Mouse (Mus musculus): Measurements from ENCODE around the gene Lgi1.

Lgi1 gene

GRCm38 (mm10) chr19:38325854-38326253 is 61.5 kb downstream of the Lgi1 start:
- no peak for DNase-seq (ENCODE audit: low read depth, low spot score)

DNA sequence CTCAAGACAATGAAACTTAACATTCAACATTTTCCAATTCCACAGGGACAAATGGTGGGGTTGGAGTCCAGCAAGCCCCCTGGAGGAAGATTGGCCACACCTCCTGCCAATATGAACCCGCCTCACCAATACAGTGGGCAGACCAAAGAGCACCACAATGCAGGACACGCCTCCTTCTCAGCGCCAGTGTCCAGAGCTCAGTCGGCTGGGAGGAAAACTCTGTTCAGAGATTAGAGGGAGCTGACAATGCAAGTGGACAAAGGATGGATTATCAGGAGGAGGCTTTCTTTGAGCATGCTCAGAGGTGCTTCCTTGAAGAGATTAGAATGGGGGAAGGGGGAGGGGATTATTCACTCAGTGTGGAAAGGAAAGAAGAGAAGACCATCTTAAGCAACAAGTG is 62.7 kb downstream of the Lgi1 start:
- DNase-seq (ENCODE audit: low read depth, low spot score): no peak

DNA sequence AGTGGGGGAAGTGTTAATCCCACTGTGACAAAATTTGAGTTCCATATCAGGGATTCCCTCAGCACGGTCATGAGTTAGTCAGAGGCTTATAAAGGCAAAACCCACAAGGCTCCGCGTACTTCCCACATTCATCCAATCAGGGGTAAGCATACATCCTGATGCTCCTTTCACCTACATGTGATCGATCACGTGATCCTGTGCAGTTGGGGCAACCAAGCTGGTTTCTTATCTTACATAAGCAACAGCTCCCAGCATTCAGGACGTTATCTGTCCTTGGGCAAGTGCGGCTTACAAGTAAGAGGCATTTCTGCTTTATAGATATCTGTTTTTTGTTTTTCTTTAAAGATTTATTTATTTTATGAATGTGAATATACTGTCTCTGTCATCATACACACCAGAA is 63.7 kb downstream of the Lgi1 start:
- no peak for DNase-seq (ENCODE audit: low read depth, low spot score)

DNA sequence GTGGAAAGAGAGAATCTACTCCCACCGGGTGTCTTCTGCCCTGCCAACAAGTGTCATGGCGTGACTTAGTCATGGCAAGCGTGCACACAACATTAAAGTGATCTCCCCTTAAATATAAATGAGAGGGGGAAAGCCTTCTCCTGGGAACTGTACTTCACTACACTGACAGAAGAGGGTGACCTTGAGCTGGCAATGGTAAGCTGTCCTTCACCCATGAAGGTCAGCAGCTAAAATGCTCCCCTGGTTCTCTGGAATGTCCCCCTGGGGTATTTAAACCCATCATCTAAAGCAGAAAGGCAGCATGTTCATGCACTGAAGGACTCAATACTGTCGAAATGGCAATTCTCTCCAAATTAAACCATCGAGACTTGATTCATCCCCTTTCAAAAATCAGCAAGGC is 64.9 kb downstream of the Lgi1 start:
- DNase-seq (ENCODE audit: low read depth, low spot score): no peak

DNA sequence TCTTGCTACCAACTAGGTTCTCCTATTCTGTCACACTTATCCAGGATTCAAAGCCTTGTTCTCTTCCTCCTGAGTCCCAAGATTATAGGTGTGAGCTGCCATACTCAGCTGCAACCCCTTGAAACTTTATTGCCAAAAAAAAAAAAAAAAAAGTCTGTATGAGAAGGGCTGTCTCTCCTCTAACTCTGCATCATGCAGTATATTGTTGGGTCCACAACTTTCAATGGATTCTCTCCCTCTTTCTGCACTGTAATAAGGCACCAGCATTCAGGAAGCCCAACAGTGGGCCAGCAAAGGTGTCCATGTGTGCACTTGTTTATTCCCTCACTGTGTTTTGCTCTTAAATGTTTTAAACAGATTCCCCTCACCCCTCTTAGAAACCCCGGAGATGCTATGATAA is 66.7 kb downstream of the Lgi1 start:
- DNase-seq (ENCODE audit: low read depth, low spot score): no peak

DNA sequence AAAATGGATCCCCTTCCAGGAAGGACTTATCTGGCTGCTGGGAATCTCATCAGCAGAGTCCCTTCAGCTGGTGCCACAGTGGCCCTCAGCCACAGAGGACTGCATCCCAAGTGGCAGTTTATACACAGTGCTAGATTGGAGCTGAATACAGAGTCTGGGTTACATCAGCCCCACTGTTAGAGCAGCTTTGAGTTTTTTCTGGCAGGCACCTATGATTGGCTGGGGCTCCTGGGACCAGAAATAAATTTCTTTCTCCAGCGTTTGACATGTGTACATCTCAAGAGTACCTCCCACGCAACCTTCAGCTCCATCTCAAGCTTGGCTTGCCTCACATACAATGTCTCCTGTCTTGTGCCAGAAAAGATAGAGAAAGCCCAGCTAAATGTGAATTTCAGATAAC is 67.9 kb downstream of the Lgi1 start:
- DNase-seq (ENCODE audit: low read depth, low spot score): no peak

- DNase-seq (ENCODE audit: low read depth, low spot score): no peak
These were observed 68.5 kb downstream of the Lgi1 start for GRCm38 (mm10) chr19:38332820-38333219.

- no peak for DNase-seq (ENCODE audit: low read depth, low spot score)
These were observed 72.2 kb downstream of the Lgi1 start for GRCm38 (mm10) chr19:38336553-38336952.

GRCm38 (mm10) chr19:38337332-38337731 is 73.0 kb downstream of the Lgi1 start:
- DNase-seq (ENCODE audit: low read depth, low spot score): no peak

DNA sequence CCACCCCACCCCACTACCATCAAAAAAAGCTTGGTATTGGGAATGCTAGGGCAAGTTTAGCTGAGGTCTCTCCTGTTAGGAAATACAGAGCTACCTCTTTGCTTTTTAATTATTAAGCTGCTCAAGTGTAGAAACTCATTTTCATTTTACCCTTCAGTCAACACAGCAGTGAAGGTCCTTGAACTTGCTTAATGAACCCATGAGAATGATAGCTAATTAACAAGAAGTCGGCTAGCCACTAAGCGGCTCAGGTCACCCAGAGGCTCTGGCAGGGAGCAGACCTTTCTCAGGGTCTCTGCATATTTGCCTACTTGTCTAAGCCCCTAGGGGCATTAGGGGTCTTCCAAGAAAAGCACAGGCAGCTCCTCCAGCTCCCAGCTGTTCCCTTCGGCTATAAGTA is 75.4 kb downstream of the Lgi1 start:
- DNase-seq (ENCODE audit: low read depth, low spot score): no peak

GRCm38 (mm10) chr19:38343246-38343645 is 78.9 kb downstream of the Lgi1 start:
- no peak for DNase-seq (ENCODE audit: low read depth, low spot score)

- DNase-seq (ENCODE audit: low read depth, low spot score): no peak
These were observed 84.1 kb downstream of the Lgi1 start for GRCm38 (mm10) chr19:38348271-38349012.

DNA sequence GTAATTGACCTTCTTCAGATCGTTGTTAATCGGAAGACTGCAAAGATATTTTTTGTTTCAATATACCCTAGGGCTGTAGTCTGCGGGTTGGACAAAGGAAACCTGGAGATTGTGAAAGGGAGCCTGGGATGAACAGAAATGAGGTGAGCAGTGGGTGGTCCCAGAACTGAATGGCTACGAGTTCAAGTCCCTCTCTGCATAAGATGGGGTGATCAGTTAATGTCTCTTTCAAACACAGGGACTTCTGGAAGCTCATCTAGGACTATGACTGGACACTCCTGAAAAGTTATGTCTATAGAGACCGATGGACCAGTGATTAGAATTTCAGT is 84.6 kb downstream of the Lgi1 start:
- DNase-seq (ENCODE audit: low read depth, low spot score): no peak

GRCm38 (mm10) chr19:38351202-38351601 is 86.9 kb downstream of the Lgi1 start:
- no peak for DNase-seq (ENCODE audit: low read depth, low spot score)

GRCm38 (mm10) chr19:38351728-38352127 is 87.4 kb downstream of the Lgi1 start:
- no peak for DNase-seq (ENCODE audit: low read depth, low spot score)

- peak; percentile 56 for DNase-seq (ENCODE audit: low read depth, low spot score)
These were observed 88.3 kb downstream of the Lgi1 start for GRCm38 (mm10) chr19:38352495-38353130.

DNA sequence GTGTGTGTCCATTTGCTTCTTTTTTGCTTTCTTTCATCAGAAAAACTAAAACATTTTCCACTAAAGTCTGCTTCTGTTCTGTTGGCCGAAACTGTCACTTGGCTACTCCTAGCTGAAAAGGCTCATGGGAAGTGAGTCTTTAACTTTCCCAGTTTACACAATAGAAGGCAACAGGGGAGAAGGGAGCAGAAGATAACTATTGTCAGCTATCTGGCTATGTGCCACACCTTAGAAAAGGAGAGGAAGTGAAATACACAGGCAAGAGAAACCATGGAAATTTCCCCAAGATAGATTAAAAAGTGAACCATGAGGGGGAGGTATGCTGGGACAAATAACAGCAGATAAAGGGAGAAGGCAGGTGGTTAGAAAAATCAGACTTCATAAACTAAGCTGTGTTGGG is 89.9 kb downstream of the Lgi1 start:
- DNase-seq (ENCODE audit: low read depth, low spot score): no peak

GRCm38 (mm10) chr19:38354819-38355360 is 90.6 kb downstream of the Lgi1 start:
- DNase-seq (ENCODE audit: low read depth, low spot score): no peak

- DNase-seq (ENCODE audit: low read depth, low spot score): no peak
These were observed 92.0 kb downstream of the Lgi1 start for GRCm38 (mm10) chr19:38356211-38356828.

DNA sequence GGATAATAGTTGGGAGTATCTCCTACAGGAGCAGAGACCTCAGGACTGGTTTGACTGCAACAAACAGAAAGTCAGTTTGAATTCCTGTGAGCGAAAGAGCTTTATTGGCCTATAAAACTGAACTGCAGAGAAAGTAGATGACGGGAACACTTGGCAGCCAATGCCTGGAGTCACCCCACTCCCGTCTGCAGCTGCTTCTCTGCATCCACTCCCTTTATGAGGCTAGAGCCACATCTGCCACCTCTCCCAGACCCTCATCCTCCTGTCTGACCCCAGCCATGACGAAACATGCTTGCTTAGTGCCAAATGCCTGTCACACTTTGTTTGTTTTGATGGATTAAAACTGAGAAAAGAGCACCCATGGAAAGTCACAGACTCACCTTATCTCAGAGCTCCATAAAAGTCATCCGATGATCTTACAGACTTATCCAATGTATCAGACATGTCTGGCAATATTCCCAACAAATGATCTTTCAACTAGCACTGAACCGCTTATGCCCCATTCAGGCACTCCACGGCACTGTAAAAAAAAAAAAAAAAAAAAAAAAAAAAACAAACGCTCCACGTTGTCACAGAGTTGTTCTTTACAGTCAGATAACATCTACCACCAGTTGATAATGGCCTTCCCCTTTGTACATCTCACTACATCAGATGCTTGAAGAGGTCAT is 93.8 kb downstream of the Lgi1 start:
- DNase-seq (ENCODE audit: low read depth, low spot score): no peak

DNA sequence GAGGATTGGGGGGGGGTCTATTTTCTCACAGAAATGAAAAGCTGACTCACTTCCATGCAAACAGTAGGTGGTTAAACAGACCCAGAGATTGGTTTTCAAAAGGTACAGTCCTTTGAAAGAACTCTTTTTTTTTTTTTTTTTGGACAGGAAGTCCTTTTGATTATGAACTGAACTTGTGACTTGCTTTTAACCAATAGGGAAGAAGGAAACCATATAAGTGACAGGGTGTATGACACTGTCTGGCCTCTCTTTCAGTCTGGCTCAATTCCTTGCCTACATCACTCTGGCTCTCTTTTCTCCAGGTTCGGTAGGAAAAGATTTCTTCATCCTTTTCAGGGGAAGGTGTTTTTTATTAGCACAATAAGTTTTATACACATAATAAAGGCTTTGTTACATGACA is 95.0 kb downstream of the Lgi1 start:
- no peak for DNase-seq (ENCODE audit: low read depth, low spot score)

All from embryo, embryonic 11.5 days (tissue).